Mouse (Mus musculus) frontal cortex, adult (tissue): ENCODE data around the gene Zfp292.

Experiments
- ATAC-seq: cut with Nextera tagmentation; 2 replicates; pipeline ENCODE4 v1.9.2; 2017; ENCODE audit warnings: mild to moderate bottlenecking, moderate library complexity, mixed read lengths; ENCODE audit not compliant: low TSS enrichment

Gene Zfp292

GRCm38 (mm10) chr4:34797294-34797983 is 85.3 kb downstream of the Zfp292 start:
- ATAC-seq = peak; percentile 66

DNA sequence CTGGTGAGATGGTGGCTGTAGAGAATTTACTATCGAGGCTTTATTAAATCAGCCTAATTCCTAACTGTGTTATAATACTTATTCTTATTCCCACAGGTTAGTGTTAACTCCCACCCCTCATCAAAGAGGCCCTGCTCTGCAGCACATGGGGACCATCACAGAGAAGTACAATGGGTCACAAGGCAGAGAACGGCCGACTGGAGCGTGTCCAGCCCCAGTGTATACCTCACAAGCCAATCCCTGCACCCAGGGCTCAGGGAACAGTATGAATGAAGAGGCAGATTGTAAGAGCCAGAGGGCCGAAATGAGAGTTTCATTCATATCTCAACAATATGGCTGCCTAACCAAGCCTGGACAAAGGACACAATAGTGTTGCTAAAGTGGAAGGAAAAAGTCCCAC is 86.5 kb downstream of the Zfp292 start:
- ATAC-seq = no peak

DNA sequence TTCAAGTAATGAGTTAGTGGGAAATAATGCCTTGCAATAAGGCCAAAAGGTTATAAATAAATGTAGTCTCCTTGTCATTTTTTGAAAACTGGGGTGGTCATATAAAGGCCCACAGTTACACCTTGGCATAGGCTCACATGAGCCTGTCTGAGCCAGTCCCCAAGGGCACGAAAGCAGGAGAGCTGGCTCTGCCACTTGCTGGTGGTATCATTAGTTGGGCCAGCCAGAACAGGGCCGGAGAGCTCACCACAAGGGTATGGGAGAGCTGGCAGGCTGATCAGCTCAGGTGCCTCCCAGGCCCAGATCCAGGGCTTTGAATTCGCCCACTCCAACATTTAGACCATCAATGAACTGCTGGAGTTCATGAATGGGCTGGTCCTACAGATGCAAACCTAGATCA is 96.3 kb downstream of the Zfp292 start:
- ATAC-seq = no peak

- ATAC-seq = no peak
Observed at GRCm38 (mm10) chr4:34785646-34786045, 97.1 kb downstream of the Zfp292 start.

GRCm38 (mm10) chr4:34784865-34785264 is 97.9 kb downstream of the Zfp292 start:
- no peak for ATAC-seq

DNA sequence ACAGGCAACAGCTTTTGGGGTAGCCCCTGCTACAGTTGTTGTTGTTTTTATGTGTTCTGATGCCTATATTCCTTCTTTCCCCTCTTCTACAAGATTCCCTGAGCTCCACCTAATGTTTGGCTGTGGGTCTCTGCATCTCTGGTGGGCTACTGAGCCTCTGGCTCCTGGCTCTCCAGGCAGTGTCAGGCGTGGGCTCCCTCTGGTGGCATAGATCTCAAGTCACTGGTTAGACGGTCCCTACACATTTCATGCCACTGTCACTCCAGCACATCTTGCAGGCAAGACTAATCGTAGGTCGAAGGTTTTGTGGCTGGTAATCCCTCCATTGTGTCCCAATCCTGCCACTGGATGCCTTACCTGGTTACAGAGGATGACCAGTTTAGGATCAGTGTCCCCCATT is 100.0 kb downstream of the Zfp292 start:
- ATAC-seq = no peak

GRCm38 (mm10) chr4:34777677-34778527 is 104.9 kb downstream of the Zfp292 start, which contains the start of gene Smim8:
Smim8 (minus strand) TSS chr4:34778423.
- peak; percentile 99 for ATAC-seq

DNA sequence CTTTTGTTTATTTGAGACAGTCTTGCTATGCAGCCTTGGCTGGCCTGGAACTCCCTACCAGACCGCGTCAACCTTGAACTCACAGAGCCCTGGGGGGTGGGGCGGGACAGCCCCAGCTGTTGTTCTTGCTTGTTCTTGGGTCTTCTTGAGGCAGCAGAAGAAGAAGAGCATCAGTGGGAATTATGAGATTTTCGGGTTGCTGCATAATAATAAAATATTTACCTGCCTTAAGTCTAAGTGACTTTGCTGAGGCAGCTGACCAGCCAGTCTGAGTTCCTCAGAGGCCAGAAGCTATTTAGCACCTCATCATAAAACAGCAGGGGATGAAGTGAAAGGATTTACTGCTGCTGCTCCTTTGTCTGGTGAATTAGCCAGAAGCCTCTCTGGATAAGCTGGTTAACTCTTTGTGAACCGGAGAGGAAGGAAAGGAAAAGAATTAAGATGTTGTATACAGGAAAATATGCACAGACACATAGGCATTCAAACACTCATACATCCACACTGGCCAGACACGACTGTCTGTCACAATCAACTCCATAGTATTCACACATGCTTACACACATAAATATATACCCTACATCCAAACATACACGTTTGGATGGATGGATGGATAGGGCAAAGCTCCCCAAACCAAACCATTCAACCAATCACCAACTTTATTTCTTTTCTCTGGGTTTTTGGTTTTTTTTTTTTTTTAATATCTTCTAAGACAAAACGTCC is 110.9 kb downstream of the Zfp292 start:
- ATAC-seq = no peak

GRCm38 (mm10) chr4:34756163-34756562 is 126.6 kb downstream of the Zfp292 start, which contains the start of gene Gm136:
Gm136 (minus strand) TSS chr4:34756263.
- no peak for ATAC-seq
